Mouse (Mus musculus): ENCODE results near the gene 2610001J05Rik.

GRCm38 (mm10) chr6:13870919-13871624, at the start of gene 2610001J05Rik:
- TF ChIP-seq CTCF (IDR thresholded peaks at IDR 0.05; ENCODE audit: insufficient read depth, low read depth, low read length) = no peak
- peak; percentile 73 for TF ChIP-seq POLR2A (IDR thresholded peaks at IDR 0.05; ENCODE audit: insufficient read depth, low read depth, low read length)
